Mouse (Mus musculus) sigmoid colon, adult 10 weeks (tissue): ENCODE results near the gene Ifna2. TPM values are rescaled to one million over a fixed set of nuclear protein-coding genes. Genes with fewer than 3 reads are reported as not detected.

Experiments
- polyA plus RNA-seq: library from polyadenylated mRNA; stranded (reverse); fragments of 350-450 nt; fragmentation: Illumina TruSeq; extraction: RNeasy Lipid Tissue Mini Kit (QIAGEN cat#74804); gene quantifications from one replicate; pipeline ENCODE4 v1.2.3, GENCODE M21; 2014; ENCODE audit warnings: low read depth, low replicate concordance

Ifna2 gene
- not detected for polyA plus RNA-seq

DNA sequence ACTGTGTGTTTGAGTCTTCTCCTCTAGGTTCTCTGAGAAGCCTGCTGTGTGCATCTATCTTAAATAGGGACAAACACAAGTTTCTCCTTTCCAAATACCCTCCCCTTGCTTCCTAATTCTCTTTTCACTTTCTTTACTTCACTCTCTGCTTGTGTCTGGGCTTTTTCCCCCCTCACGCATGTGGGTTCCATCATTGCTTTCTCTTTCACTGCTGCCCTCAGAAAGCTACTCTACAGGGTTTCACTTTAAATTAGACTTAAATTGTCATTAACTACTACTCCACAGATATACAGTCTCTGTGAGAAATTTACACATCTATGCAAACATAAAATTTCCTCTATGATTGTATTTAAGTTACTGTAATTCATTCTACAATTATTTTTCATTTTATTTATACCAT lies at the start of gene Ifna2:
TSS of gene Ifna2 (minus strand) at position 101 of the 400 bp plus-strand sequence.

DNA sequence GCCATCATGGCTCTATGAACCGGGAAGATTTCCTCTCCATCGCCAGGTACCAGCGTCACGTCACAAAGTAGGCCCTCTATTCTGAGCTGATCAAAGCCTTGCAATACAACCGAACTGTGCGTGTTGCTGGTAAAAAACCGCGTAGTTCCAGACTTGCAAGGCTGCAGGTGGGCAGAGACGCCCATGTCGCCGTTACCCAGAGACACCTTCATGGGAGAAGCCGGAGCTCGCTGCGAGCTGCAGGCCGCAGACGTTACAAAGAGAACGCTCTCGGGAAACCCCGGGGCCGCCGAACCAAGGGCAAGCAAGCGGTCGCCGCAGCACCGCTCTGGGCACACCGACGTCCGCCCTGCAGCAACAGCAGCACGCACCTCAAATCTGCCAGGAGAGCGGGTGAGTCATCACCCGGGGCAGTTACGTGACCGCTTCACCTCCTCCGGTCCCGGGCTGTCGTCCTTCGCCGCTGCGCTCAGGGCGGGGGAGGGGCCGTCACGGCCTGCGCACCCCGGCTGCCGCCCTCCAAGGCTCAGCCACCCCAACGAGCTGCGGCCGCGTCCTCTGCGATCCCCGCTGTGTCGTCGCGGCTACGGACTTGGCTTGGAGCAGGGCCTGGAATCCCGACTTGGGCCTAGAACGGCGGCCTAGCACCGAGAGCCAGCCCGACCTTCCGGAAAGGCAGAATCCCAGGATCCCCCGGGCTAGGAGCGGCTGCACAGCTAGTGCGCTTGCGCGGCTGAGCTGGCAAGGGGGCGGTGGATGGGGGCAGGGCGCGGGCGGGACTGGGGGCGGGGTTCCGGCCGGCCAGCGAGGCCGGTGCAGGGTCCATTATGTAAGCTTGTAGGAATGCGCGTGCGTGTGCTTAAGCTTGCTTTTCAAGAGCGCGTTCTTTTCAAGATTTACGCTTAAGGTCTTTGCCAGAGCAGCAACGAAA lies 38.3 kb upstream of the Ifna2 start, which contains the start of the genes Gm26566 and Klhl9:
TSS of gene Gm26566 (plus strand) at position 15 of the 931 bp plus-strand sequence.
TSS of gene Klhl9 (minus strand) at position 675 of the 931 bp plus-strand sequence.

DNA sequence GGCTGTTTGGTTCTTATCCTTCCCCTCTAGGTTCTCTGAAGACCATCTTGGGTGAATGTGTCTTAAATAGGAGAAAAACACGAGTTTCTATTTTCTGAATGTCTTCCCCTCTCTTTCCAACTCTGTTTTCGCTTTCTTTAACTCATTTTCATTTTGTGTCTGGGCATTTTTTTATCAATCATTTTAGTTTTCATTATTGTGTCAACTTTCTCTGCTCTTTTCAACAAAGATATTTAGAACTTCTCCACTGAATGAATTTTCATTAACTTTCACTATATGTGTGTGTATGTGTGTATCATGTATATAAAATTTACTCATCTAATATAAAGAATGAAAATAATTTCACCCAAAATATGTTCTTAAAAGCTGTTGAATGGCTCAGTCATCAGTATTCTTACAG lies 7.5 kb upstream of the Ifna2 start, which contains the start of gene Ifnab:
TSS of gene Ifnab (minus strand) at position 101 of the 400 bp plus-strand sequence.

DNA sequence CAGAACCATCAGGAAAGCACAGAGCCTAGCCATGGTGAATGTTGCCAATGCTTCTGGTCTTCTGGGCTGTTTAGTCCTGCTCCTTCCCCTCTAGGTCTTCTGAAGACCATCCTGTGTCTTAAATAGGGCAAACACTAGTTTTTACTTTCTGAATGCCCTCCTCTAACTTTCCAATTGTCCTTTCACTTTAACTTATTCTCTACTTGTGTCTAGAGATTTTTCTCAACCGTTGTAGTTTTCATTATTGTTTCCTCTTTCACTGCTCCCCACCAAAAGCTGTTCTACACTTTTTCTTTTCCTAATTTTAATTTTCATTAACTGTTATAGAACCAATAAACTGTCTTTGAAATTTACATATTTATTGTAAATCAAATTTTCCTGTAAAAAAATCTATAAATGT lies 6.9 kb downstream of the Ifna2 start, which contains the start of gene Ifna16:
TSS of gene Ifna16 (minus strand) at position 101 of the 400 bp plus-strand sequence.

DNA sequence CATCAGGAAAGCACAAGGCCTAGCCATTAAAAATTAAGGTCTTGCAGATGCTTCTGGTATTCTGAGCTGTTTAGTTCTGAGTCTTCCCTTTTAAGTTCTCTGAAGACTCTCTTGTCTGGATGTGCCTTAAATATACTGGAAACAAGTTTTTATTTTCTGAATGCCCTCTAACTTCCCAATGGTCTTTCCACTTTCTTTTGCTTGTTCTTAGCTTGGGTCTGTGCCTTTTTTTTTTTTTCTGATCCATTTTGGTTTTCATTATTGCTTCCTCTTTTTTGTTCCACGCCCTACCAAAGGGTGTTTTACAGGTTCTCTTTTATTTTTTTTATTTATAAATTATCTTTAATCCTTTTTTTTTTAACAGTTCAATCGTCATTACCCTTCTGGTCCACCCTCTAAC lies 39.4 kb downstream of the Ifna2 start, which contains the start of gene Ifna13:
TSS of gene Ifna13 (minus strand) at position 101 of the 400 bp plus-strand sequence.

DNA sequence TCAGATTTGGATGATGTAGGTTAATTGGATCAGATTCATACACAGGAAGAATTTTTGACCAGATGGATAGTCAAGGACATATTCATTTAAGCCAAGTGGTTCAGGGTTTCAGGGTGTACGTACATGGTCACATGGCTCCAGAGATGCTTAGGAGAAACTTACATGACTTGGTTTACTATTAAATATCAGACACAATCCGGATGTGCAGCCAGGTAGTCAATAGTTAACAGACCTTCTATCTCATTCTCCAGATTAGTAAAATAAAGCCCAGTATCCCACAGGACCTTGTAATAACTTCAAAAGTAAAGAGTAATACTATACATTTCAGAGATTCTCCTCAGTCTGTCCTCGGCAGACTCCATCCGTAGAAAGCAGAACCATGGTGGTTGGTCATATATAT lies 49.4 kb downstream of the Ifna2 start, which contains the start of gene C87499:
TSS of gene C87499 (minus strand) at position 101 of the 400 bp plus-strand sequence.

Other genes starting within 250 kb of the Ifna2 start
- 21.4 TPM for gene Hacd4, start 245.0 kb downstream of the Ifna2 start, polyA plus RNA-seq
- gene Ifnb1, start 161.1 kb downstream of the Ifna2 start, polyA plus RNA-seq: not detected
- gene Ifna15, start 125.7 kb downstream of the Ifna2 start, polyA plus RNA-seq: not detected
- not detected for gene Ifna14, start 112.1 kb downstream of the Ifna2 start, polyA plus RNA-seq
- gene Ifna9, start 91.5 kb downstream of the Ifna2 start, polyA plus RNA-seq: not detected
- gene Ifna12, start 80.5 kb downstream of the Ifna2 start, polyA plus RNA-seq: not detected
- gene C87499, start 49.5 kb downstream of the Ifna2 start, polyA plus RNA-seq: not detected
- not detected for gene Ifna13, start 39.5 kb downstream of the Ifna2 start, polyA plus RNA-seq
- not detected for gene Ifna16, start 7.0 kb downstream of the Ifna2 start, polyA plus RNA-seq
- not detected for gene Ifnab, start 7.4 kb upstream of the Ifna2 start, polyA plus RNA-seq
- gene Gm26566, start 37.9 kb upstream of the Ifna2 start, polyA plus RNA-seq: not detected
- gene Klhl9, start 38.6 kb upstream of the Ifna2 start, polyA plus RNA-seq: 150 TPM
- not detected for gene Gm13271, start 71.0 kb upstream of the Ifna2 start, polyA plus RNA-seq
- not detected for gene Gm13283, start 76.2 kb upstream of the Ifna2 start, polyA plus RNA-seq
- not detected for gene Gm13290, start 89.9 kb upstream of the Ifna2 start, polyA plus RNA-seq
- not detected for gene Gm13289, start 93.0 kb upstream of the Ifna2 start, polyA plus RNA-seq
- gene Gm13272, start 95.9 kb upstream of the Ifna2 start, polyA plus RNA-seq: not detected
- not detected for gene Ifnz, start 98.2 kb upstream of the Ifna2 start, polyA plus RNA-seq
- not detected for gene Gm13276, start 101.8 kb upstream of the Ifna2 start, polyA plus RNA-seq
- not detected for gene Gm13277, start 104.7 kb upstream of the Ifna2 start, polyA plus RNA-seq
- gene Gm13278, start 107.6 kb upstream of the Ifna2 start, polyA plus RNA-seq: not detected
- not detected for gene Gm13275, start 110.6 kb upstream of the Ifna2 start, polyA plus RNA-seq
- not detected for gene Gm13279, start 113.5 kb upstream of the Ifna2 start, polyA plus RNA-seq
- gene Gm13285, start 115.8 kb upstream of the Ifna2 start, polyA plus RNA-seq: not detected
- gene Gm13287, start 119.3 kb upstream of the Ifna2 start, polyA plus RNA-seq: not detected
- gene Gm13288, start 121.6 kb upstream of the Ifna2 start, polyA plus RNA-seq: not detected
- not detected for gene Ifna7, start 132.3 kb upstream of the Ifna2 start, polyA plus RNA-seq
- gene Ifna11, start 136.0 kb upstream of the Ifna2 start, polyA plus RNA-seq: not detected
- gene Ifna6, start 143.5 kb upstream of the Ifna2 start, polyA plus RNA-seq: not detected
- not detected for gene Ifna5, start 151.6 kb upstream of the Ifna2 start, polyA plus RNA-seq
- gene Ifna4, start 157.9 kb upstream of the Ifna2 start, polyA plus RNA-seq: not detected
- gene Ifna1, start 166.2 kb upstream of the Ifna2 start, polyA plus RNA-seq: not detected
- gene Ifne, start 196.3 kb upstream of the Ifna2 start, polyA plus RNA-seq: not detected